Mouse (Mus musculus): ENCODE data around the gene Hlf.

The Hlf gene

DNA sequence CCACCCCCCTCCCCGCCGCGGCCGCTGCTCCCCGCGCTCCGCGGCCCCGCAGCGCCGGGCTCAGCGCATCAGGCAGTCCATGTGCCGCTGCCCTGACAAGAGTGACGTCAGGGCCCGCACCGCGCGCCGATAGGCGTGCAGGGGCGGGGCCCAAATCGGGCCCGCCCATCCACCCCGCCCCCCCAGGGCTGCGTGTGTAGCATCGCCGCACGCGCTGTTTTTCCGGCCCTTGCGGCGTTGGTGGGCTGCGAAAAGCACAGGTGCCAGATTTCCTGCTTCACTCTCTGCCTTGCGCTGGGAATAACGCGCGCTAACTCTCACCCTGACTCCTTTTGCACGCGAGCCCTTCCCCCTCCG lies at the start of gene Hlf:
Gene Hlf, minus strand, starts transcription at position 79 of the 357 bp plus-strand sequence.
- WGBS: under 1% methylated on average over 40 of the region's 40 CpGs

DNA sequence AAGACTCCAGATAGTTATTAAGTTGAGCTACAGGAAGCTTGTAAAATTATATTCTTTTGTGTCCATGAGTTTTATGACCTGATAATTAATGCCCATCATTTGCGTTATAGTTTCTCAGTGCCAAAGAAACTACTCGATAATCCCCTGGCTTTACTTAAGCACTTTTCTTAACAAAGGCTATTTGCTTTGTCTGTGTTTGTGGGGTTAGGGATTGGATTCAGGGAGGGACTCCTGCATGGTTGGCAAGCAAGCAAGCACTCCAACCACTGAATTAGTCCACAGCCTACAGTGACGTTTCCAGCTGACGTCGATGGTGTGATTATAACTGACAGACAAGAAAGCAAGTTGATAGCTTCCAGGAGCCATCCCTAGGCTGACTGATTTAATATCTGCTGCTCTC lies 48.1 kb upstream of the Hlf start:
- 69% methylated on average over 5 of the region's 5 CpGs for WGBS

DNA sequence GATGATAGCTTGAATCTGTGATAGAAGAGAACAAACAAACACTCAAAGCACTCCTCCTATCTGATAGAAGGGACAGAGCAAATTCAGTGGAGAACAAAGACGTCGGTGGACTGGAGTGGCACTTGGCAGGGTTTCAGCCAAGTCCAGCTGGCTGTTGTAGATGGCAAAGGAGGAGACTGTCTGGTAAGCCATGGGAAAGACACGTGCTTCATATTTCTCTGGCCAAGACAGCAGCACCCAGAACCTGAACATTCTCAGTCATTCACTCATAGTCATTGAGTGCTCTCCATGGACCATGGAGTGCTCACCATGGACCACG lies 34.5 kb upstream of the Hlf start:
- 45% methylated on average over 4 of the region's 4 CpGs for WGBS

DNA sequence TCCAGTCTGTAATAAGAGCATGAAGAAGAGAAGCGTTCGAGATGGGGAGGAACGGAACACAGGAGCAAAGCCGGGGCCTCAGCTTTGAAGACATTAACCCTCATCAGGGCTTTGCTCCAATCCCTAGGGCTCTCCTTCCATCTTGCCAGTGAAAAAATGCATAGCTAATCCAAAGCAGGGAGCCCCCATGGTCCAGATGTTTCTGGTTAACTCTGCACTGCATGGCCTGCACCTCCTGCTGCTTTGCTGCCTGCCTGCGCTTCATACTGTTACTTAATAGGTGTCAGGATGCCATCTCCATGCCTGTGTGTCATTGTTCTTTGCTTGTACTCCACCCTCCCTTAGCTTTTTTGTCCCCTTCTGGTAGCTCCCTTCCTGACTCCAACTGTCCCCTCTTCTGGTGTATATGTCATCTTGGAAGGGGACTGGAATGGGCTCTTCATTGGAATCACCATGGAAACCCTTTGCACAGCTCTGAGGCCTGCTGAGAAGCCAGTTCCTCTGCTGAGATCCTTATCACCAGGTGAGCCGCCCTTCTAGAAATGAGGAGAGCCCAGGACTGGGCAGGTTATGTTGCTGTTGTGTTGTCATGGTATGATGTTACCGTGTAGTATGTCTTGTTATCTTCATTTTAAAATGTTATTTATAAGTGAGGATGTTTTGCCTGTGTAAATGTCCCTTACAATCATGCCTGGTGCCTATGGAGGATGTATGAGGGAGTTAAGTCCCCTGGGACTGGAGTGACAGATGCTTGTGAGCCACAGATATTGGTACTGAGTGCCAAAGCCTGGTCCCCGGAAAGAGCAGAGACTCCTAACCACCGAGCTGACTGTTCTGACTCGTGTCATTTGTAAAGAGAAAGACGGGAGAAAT lies 33.9 kb upstream of the Hlf start:
- WGBS: 70% methylated on average over 11 of the region's 11 CpGs

DNA sequence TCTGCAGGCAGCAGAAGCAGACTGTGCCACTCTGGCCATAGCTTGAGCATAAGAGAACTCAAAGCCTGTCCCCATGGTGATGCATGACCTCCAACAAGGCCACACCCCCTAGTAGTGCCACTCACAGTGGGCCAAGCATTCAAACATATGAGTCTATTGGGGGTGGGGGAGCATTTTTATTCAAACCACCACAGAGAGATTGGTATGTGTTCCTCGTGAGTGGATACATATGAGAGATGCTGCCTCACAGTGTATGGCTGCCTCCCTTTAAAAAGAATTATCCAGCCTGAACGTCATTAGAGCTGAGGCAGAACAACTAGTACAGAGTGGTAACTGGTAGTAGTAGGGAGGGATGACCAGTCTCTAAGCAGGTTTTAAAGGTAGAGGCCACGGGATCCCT lies 33.2 kb upstream of the Hlf start:
- 84% methylated on average over 3 of the region's 3 CpGs for WGBS

DNA sequence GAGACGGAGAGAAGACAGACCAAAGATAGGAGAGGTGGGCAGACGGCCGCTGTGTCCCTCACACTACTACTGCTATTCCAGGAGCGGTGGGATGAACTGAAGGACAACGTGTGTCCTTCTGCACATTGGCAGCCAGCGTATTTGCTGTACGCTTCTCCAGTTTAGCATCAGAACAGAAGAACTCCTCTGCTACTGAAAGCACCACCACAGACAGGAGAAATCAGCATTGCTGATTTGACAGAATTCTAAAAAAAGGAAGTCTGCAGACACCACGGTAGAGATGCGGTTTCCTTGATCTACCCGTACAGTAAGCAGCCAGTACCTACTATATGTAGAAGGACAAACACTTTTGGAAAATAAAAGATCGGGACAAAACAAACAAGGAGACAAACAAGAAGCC lies 29.0 kb upstream of the Hlf start:
- 63% methylated on average over 11 of the region's 11 CpGs for WGBS

DNA sequence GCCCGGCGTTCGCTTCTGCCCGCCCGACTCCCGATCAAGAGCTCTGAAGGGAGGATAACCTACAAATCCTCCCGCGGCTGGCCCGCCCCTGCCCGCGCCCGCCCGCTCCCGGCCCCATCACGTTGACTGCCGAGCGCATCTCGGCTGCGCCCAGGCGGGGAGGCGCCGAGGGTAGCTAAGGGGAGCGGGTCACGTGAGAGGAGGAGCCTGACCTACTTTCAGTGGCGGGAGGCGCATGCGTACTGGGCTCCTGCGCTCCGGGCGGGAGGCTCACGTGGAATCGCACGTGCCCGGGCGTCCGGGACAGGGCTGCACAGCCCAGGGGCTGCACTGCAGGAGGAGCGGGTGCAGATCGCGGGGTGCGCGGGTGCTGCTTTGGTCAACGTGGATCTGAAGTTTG lies 27.2 kb upstream of the Hlf start:
- under 1% methylated on average over 42 of the region's 42 CpGs for WGBS

DNA sequence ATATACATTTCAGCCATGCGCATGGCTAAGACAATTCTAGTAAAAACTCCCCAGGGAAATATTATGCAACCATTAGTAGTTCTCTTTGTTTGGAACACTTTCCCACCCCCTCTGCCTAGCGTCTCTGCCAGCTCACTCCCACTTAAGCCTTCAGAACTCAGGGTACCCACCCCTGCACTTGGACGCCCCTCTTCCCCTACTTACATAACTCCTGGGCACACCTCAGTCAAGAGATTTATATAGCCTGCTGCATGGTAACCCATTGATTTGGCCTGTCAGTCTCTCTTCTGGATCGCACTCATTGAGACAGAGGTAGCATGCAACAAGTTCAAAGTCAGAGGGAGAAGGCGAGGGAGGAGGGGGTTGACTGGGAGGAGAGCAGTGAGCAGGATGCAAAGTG lies 26.3 kb upstream of the Hlf start:
- 55% methylated on average over 5 of the region's 5 CpGs for WGBS

DNA sequence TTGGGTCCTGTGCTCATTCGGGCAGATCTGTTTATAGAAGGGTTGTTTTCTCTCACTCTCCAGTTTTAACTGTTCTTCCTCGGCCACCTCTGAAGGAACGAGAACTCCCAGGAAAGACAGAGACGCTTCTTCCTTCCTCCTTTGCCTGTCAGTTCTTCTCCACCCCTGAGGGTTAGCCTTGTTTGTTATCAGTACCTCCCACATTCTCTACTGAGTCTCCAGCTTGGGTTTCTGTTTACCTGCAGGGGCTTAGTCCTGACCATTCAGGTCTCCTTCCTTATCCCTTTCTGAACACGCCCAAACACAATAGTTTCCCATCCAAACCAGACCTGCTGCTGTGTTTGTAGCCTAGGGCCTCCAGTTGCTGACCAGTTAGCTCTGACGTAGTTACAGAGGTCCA lies 8.2 kb upstream of the Hlf start:
- 73% methylated on average over 6 of the region's 6 CpGs for WGBS

DNA sequence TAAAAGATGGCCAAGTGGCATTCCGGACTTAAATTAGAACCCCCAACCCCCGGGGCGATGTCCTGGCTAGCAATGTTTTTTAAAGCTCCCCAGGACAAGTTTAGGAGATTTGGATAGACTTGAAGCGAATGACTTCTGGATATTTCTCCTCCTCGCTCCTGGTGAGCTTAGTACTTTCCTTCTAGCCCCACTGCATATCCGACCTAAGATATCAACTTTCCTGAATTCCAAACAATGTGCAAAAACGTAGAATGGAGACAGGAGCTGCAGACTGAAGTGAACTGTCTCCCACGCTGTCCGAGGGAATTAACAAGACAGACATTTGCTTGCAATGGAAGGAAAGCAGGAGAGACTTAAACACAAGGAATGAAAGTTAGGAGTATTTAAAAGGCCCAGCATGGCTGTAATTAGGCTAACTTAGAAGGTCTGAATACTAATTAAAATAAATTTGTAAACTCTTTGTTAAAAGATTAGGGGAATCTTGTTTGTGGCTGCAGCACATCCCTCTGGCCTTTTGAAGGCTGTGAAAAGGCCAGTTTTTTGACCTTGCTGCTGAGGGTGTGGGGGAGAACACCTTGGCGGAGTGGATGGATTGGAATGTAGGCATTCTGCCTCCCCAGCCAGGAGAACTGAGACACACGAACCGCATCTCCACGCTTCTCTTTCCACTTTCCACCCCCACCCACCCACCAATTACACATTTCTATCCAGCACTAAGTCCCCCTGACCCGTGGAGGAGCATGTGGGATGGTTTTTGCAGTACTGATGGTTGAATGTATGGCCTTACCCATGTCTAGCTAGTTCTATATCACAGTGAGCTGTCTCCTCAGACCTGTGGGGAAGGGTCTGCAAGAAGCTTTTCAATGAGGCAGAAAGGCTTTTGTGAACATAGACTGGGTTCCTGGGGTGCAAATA lies 833 bp upstream of the Hlf start:
- WGBS: 25% methylated on average over 14 of the region's 14 CpGs

DNA sequence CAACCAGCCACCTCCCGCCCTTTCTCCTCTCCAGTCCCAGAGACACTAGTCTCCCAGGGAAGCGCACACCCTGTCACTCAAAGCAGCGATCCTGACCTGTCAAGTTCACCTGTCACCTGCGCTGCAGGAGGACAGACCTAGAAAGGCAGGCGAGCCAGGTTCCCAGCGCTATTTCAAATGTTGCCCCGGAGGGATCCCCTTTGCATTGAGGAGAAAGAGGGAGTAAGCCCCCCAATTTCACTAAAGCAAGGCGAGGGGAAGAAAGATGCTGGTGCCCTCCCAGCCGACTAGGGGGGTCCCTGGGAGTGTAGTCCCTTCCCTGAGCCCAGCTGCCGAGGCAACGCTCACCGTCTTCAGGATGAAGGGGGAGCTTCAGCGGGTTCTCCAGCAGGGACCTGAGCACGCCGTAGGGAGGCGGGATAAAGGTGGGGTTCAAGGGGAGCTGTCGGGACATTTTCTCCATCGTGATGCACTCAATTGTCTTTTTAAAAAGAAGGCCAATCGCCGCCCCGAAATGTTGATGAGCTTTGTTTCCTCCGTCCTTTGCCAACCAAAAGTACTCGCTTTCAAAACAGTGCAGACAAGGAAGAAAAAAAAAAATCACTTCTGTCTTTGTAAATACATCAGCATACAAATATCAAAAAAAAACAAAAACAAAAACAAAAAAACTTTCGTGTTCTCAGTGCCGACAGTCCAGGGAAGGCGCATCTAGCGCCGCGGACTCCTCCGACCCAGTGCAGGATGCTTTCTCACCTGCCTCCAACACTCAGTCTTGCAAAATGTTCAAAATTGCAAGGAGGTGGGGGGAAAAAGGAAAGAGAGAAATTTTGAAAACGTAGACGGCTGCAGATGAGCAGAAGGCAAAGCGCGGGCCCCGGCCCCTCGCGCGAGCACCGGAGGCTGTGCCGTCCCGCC lies 536 bp downstream of the Hlf start:
- WGBS: under 1% methylated on average over 41 of the region's 41 CpGs

DNA sequence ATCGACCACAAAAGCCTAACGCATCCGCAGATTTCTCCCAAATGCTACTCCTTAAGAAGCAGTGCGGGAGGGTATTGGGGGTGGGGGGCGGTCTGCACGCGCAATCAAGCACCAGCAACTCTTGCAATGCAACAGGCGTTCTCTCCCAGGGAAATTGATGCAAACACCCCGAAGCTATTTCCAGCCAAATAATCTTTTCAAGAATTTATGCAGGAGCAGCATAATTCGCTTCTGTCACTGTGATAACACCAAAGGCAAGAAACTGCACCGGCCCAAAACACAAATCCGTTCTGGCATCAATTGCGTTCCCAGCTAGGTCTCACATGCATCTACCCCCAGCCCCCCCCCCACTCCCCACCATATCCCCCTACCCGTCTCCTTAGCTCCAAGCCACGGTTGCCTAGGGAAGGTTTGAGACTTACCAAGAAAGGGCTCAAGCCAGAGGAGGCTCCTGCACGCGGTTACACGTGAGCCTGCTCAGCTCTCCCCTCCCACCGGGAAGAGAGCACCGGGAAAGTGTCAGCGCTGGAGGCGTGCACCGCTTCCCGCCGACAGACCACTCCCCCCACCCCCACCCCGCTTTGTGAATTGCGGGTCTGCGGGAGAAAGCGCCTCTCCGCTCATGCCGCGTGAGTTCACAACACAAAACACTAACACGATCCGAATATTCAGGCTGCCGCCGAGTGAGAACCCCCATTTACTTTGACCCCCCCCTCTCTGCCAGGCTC lies 1.4 kb downstream of the Hlf start:
- WGBS: 1% methylated on average over 36 of the region's 36 CpGs

DNA sequence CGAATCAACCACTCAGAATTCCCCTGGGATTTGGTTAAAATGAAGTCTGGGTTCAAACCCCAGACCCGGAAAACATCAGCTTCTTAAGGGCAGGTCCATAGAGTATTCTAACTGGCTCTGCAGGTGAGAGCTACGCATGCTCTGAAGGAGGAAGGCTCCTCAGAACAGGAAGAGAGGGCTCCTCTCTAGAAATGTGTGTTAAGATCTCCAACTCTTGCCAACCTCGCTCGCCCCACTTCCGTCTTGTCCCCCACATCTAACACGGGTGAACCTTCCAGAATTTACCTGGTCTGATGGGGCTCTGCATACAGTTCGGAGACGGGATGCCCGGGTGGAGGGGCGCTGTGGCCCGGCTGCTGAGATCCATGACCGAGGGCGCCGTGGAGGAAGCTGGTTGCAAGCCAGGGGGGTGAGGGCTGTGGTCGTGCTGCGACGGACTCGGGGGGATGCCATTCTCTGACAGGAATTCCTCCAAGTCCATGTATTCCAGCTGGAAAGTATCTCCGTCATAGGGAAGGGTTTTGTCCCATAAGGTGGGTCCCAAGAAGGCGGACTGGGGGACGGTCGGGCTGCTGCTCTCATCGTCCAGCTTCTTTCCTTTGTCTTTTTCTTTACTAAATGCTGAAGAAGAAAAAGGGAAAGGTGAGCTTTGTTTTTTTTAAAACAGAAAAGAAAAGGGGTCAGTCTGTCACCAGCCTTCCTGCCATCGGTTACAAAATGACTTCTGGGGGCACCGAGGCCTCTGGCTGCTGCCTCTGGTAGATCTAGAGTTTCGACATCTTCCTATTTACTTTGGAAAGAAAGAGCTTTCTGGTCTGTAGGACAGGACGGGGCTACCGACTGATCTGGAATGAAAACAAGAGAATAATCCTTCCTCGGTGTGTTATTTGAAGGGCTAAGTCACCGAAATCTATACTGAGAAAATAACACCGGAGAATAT lies 2.9 kb downstream of the Hlf start:
- 60% methylated on average over 32 of the region's 32 CpGs for WGBS

DNA sequence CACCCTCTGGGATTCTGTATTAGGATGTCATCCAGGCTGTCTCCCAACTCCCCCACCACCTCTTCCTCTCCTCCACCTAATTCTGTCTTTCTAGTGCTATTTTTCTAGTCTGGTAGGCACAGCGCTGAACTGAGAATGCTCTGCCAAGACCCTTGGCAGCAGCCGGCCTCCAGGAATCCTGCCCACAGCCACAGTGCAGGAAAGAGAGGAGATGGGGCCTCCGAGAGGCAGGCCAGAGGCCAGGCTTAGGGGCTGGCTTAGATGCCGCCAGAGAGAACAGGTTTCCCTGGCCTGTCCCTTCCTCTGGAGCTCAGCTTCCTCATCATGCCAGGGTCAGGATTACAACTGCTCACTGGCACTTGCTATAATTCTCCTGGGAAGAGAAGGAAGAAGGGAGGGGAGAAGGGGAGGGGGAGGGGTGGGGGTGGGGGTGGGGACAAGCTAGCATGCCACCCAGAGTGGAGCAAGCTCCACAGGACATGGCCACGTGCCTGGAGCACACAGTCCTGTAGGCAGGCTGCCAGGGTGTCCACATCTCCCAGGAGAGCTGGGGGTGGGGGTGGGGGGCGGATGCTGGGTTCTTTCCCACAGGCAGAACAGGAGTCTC lies 8.6 kb downstream of the Hlf start:
- 10% methylated on average over 6 of the region's 6 CpGs for WGBS

DNA sequence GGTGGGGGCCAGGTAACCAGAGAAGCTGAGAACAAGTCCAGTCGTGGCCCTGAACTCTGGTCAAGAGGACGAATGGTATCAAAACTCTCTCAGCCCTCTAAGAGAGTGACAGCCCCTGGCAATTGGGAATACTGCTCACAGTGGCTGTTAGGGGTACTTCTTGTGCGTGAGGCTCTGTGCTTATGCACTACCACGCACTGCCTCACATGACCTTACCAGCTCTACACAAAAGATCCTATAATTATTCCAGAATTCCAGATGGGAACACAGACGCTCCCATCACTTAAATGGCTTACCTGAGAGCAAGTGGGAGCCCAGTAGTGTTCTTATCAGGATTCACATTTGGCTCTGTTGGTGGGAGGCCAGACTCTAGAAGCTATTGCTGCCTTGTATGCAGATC lies 9.6 kb downstream of the Hlf start:
- 39% methylated on average over 5 of the region's 5 CpGs for WGBS

DNA sequence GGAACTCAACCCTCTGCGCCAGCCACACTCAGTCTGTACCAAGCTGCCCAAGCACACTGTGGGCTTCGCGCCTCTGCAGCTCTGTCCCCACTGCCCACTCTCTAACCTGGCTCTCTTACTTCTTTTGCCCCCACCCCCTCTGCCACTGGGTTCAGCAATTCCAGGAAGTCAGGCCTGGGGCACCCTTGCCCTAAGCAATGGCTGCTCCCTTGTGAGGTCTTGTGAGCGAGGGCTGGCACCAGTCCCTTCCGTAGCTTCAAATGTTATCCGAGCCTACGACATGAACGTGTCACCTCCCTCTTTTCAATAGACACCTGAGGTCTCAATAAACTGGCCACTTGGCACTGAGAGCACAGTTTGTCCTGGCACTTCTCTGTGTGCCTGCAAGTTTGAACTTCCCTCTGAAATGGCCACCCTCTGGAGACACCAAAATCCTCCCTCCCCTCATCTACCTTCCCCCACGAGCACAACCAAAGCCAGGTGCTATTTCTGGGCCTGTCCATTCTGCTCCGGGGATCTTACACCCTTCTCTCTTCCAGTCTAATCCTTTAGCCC lies 10.5 kb downstream of the Hlf start:
- WGBS: 79% methylated on average over 10 of the region's 10 CpGs

DNA sequence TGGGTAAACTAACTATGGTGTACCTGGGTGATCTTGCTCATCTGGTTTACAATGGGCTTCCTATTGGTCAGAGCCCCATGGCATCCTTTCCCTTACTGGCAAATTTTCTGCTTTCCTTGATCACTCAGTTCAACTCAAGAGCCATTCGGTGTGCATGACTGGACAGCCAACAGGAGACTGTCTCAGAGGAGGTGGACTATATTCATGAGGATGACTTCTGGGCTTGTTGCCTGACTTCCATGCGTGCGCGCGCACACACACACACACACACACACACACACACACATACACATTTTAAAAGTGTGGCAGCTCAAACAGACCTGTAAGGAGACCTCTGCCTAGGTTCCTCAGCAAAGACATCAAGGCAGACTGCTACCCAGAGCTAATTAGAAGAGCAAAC lies 12.7 kb downstream of the Hlf start:
- WGBS: 68% methylated on average over 5 of the region's 5 CpGs

DNA sequence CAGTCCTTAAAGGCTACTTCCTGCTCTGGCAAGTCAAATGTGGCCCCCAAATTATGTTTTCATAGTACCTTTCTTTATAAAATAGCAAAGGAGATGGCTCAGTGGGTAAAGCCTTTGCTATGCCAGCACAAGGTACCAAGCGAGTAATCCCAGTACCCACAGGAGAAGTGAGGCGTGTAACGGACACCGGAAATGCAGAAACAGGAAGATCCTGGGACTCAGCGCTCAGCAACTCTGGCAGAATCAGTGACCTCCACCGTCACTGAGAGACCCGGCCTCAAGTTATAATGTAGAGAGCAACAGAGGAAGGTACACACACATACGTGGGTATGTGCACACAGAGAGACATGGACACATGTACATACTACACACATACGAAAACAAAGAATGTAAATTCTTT lies 14.3 kb downstream of the Hlf start:
- 95% methylated on average over 9 of the region's 9 CpGs for WGBS

DNA sequence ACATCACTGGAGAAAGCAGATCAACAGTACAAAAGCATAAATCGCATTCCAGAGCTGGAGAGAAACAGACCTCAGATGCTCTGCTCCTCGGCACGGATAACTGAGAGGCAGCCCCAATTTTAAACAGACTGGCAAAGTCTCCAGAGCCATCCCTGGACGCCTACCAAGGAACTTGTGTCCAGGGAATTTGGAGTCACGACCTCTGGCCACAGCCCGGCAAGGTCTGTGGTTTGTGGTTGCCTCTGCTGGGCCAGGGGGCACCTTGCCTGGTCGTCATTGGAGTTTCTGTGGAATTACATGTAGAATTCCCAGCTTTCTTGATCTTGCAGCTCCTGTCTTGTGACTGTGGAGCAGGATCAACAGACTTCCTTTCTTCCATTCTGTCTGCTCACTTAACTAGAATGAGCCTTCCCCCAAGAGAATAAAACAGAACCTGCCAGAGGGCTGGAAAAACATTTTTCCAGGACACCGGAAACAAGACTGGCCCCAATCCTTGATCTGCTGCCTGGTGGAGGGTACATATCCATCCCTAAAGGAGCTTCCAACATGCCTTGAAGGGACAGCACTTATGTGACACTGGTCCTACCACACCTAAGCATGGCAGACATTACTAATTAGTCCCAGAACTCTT lies 19.1 kb downstream of the Hlf start:
- WGBS: 44% methylated on average over 8 of the region's 8 CpGs

Measured in cerebral cortex, adult 2 months (tissue).